Mouse (Mus musculus) thymus, adult 18-20 months (tissue): ENCODE results near the gene Kmt5b.

Experiments
- DNase-seq, 2 experiments: peaks; one replicate each; pipeline ENCODE4 v3.0.0; 2022; ENCODE audit warnings: mixed read lengths in 2 of 2

The Kmt5b gene

DNA sequence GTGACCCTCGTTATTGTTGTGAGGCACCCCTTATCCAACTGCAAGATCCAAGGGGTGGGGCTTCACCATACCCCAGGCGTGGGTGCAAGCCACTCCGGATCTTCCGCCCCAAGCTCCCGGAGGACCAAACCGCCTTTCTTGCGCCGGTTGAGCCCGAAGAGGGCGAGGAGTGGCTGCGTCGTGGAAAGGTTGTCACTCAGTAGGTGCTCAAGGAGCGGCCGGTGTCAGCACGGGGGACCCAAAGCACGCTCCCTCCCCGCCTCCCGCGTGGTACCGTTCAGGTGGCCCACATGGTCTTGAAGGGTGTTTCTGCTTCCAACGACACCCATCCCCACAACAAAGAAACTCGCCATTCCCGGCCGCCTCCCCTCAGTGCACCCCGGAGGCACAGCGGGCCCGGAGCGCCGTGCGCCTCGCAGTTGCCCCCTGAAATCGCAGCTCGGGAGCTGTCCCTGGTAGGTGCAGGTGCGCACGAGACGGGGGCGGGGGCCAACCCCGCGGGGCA lies at the start of gene Kmt5b:
TSS of gene Kmt5b (plus strand) at position 146 of the 505 bp plus-strand sequence.
- DNase-seq, result no peak

- DNase-seq, result peak; percentile 12 to 37
Measured at GRCm38 (mm10) chr19:3718481-3719361, 48.5 kb upstream of the Kmt5b start.

DNA sequence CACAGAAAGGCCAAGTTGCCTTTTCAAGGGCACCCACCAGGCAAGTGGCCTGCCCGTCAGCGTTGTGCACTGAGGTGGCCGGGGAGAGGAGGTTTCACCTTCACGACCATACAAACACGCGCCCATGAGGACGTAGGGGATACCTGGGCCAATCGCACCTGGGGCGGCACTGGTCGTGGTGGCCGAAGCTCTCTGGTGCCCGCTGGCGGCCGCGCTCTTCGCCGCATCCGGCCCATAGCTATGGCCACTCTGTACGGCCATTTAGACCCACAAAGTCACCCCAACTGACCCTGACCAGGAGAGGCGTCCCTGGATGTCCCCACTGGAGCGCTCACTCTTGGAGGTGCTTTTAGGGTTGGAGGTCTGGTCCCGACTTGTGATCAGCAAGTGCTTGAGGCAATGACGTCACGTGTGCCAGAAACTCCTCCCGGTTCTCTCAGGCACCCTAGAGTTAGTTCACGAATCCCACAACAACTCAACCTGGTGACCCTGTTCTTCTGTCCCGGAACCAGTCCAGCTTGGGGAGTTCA lies 47.8 kb upstream of the Kmt5b start:
- peak in 1 of 2 experiments; percentile 22 for DNase-seq

GRCm38 (mm10) chr19:3723170-3723569 lies 44.1 kb upstream of the Kmt5b start:
- DNase-seq, result no peak

DNA sequence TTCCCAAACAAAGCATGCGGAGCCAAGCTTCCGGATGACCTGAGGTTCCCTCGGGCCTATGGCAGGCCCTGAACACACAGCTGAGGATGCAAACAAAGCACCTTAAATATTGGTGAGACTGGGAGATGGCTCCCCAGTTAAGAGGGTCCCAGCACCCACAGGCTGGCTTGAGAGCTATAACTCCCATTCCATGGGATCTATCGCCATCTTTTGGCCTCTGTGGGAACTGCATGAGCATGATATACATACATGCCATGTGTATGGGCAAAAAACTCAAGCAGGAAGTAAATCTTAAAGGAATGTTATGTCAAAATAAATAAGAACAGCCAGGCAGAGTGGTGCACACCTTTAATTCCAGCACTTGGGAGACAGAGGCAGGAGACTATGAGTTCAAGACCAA lies 43.3 kb upstream of the Kmt5b start:
- DNase-seq, result peak in 1 of 2 experiments; percentile 30

- peak; percentile 30 to 36 for DNase-seq
Measured at GRCm38 (mm10) chr19:3724779-3725178, 42.4 kb upstream of the Kmt5b start.

DNA sequence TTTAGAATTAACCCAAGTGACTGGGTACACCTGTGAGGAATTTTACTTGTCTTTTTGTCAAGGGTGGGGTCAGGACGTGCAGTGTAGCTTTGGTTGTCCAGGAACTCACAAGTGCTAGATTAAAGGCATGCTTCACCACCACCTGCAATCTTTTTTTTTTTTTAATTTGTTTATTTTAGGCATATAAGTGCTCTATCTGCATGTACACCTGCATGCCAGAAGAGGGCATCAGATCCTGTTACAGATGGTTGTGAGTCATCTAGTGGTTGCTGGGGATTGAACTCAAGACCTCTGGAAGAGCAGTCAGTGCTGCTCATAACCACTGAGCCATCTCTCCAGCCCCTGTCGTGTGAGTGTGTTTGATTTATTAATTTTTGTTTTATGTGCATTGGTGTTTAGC lies 38.3 kb upstream of the Kmt5b start:
- no peak for DNase-seq

DNA sequence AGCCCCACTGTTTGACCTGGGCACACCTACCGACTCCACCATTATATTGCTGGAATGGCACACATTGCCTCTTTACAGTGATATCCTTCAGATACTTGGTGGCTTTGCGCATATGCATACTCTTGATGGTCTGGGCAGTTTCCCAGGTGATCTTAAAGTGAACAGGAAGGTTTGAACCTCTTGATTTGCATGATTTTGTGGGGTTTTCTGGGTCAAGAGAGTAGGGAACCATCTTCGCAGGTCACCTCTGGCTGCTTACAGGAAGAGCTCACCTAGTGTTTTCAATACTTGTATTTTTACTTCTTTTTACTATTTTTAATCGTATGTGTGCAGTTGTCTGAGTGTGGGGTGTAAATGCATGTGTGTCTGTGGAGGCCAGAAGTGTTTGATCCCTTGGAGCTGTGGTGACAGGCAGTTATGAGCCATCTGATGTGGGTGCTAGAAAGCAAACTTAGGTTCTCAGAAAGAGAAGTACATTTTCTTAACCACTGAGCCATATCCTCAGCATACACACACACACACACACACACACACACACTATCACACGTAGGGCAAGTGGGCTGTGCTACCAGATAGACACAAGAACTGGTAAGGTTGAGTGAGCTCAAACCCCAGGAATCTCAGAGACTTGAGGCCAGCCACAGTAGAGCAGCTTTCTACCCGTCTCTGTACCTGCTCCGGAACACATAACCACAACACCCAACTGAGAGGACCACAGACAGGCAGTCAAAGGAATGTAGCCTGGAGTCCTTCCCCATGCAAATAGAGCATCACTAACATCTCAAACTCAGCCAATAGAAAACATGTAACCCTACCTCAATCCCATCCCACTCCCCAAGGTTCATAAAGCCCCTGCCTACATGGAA lies 36.2 kb upstream of the Kmt5b start:
- DNase-seq, result peak in 1 of 2 experiments; percentile 29

DNA sequence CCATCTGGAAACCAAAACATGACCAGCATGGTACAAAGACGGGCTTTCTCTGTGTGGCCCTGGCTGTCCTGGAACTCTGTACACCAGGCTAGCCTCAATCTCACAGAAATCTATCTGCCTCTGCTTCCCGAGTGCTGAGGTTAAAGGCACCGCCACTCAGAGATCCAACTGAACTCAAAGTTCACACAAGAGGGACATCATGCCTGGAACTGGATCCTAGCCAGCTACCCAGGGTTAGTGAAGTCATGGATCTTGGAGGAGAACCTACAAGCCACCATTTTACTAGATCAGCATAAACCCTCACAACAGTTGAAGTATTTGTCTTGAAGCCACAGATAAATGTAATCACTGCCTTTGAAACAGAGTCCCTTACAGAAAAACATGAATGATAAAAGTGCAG lies 31.2 kb upstream of the Kmt5b start:
- no peak for DNase-seq

DNA sequence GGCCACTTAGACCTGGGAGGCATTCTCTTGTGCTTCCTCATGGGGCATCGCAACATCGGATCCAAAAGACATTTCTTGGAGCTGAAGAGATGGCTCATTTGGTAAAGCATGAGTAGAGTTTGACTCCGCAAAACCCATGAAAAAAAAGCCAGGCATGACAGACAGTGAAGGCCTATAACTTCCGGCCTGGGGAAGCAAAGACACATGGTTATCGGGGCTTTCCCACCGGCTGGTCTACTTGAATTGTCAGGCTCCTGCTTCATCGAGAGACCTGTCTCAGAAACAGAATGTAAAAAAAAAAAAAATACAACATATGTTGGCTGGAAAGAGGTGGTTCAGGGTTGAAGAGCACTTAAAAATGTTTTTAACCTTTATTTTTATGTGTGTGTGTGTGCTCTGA lies 27.6 kb upstream of the Kmt5b start:
- no peak for DNase-seq

DNA sequence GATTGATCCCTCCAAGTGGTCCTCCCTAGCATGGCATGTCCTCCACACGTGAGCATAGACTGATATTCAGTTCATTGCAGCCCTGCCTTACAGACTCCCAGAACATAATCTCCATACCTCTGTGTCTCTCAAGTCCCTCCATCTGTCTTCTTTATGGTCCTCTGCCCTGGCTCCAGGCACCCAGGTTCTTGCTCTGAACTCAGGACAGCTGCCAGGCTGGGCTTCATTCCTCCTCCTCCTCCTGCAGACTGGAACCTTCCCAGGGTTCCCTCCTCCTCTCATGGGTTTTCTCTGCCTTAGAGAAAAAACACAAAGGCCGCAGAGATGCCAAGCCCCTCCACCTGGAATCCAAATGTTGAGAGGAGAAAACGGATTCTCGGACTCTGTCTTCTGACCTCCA lies 24.5 kb upstream of the Kmt5b start:
- no peak for DNase-seq

DNA sequence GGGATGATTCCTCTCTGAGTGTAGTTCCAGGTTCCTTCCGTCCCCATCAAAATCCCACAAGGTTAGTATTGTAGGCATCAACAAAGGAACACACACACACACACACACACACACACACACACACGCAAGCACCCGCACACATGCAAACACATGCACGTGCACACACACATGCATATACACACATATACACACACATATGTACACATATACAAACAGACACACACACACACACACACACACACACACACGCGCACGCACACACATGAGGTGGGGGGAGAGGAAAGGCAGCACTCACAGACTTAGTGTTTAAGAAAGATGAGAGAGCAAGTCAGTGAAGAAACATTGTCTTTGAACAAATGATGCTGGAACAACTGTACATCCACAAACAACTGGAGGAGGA lies 23.9 kb upstream of the Kmt5b start:
- no peak for DNase-seq

- peak in 1 of 2 experiments; percentile 37 for DNase-seq
Measured at GRCm38 (mm10) chr19:3743851-3744512, 23.2 kb upstream of the Kmt5b start.

DNA sequence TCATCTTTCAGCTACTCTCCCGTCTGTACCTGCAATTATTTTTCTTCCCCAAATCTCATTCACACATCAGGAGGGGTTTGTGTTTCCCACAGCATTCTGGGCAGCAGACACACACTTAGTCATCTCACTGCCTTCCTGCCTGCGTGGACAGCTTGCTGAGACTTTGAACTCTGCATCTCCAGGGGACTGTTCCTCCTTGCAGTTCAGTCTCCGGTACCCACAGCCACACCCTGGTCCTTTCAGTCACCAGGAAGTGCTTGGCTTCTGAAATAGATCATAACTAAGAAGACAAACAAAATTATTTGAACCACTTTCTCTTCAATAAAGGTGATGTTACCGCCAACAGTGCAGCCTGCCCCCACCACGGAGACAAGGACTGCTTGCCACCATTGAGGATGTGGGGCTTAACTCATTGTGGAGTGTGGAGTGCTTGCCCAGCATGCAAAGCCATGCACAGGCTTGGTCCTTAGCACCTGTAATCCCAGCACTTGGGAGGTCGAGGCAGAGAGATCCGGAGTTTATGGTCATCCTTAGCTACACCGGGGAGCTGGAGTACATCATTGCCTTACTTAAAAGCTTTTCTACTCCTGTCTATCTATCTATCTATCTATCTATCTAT lies 14.5 kb upstream of the Kmt5b start:
- DNase-seq, result no peak

DNA sequence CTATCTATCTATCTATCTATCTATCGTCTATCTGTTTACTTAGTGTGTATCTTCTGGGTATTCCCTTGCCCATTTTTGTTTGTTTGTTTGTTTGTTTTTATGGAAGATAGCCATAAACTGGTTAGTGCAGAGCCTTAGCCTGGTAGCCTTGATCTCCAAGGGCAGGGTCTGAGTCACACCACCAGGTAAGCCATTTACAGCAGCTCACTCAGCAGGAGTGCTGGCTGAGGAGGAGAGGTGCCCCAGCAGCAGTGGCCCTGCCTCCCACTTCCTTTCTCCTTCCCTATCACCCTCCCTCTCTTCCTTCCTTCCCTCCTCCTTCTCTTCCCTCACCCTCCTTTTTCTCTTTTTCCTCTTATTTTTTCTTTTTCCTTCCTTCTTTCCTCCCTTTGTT lies 14.0 kb upstream of the Kmt5b start:
- no peak for DNase-seq

GRCm38 (mm10) chr19:3753738-3754137 lies 13.5 kb upstream of the Kmt5b start:
- no peak for DNase-seq

DNA sequence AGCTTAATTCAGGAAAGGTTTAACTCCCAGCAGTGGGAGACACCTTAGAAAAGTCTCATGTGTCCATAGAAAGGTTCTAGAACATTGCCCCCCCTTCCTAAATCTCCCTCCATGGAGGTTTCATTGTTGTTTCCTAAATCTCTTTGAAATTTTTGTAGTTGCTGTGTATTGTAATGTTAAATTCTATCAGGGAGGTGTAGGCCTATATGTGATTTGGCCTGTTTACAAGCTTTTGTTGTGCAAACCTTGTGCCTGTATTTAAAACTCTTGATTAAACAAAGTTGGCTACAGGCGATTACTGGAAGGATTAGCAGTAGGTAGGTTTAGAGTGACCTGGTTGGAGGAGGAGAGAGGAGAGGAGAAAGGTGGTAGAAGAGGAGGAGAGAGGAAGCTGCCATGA lies 9.4 kb upstream of the Kmt5b start:
- DNase-seq, result no peak

GRCm38 (mm10) chr19:3765221-3765820 lies 1.9 kb upstream of the Kmt5b start:
- no peak for DNase-seq

GRCm38 (mm10) chr19:3766378-3766777 lies 843 bp upstream of the Kmt5b start:
- no peak for DNase-seq

GRCm38 (mm10) chr19:3767781-3768696 lies 818 bp downstream of the Kmt5b start:
- DNase-seq, result peak; percentile 71 to 75
